Mouse (Mus musculus): Measurements from ENCODE around the gene Dkkl1. TPM values are rescaled to one million over a fixed set of nuclear protein-coding genes. Genes with fewer than 3 reads are reported as not detected.

Dkkl1 gene
- polyA plus RNA-seq, 1 experiment from 2014 or later = 1.5 TPM

DNA sequence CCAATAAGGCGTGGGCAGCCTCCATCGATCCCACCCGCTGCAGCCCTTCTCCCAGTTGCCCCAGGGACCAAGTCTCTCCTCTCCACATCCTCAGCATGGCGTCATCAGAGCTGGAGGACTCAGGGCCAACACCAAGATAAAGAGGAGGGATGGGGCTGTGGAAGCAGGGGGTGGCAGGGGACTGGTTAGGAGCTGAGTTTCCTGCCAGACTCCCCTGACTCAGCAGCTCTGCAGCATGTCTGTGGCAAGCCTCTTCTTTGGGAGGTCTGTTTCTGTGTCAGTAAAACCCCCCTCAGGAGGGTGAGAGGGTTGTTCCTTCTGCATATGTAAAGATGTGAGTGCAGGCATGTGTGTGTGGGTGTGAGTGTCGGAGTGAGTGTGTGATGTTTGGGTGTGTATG lies 15.0 kb downstream of the Dkkl1 start:
- H3K9ac ChIP-seq (ENCODE audit: low read depth, low read length) = no peak overlapping the region
- no peaks in the 10 kb centered on the region for H3K36me3 ChIP-seq (ENCODE audit: control insufficient read depth, insufficient read depth)
- H3K4me1 ChIP-seq (ENCODE audit: control insufficient read depth, low read depth, low read length) = no peaks in the 10 kb centered on the region
- no peaks in the 10 kb centered on the region; the same call in 1 of the 2 replicates for H3K27me3 ChIP-seq (ENCODE audit: control insufficient read depth, insufficient read depth, low read depth, low read length)
- 49% methylated on average over 5 of the region's 5 CpGs for WGBS (ENCODE audit: insufficient replicate concordance)
- H3K9me3 ChIP-seq (replicated peaks; ENCODE audit: control insufficient read depth, low read length) = no peaks in the 10 kb centered on the region
- no peak overlapping the region for H3K4me2 ChIP-seq (ENCODE audit: low read depth, low read length)
- no peak overlapping the region for H3K27ac ChIP-seq (ENCODE audit: low read length)
- no peak overlapping the region for H3K4me3 ChIP-seq (ENCODE audit: low read depth, low read length)
- no peak for ATAC-seq (ENCODE audit: low read depth)

DNA sequence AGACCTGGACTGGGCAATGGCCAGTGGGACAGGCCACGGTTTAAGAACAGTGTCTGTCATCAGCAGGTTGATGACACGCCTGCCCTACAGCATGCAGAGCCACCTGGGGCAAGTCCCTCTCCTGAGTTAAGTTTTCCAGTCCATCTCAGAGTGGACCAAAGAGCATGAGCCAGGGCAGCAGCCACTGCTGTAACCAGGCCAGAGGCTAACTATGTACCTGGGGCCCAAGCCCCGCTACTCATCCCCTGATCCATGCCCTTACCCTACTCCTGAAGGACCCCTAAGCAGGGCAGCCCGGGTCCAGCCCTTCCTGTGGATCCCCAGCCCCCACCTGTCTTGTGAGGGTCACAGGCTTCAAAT lies 15.8 kb downstream of the Dkkl1 start:
- no peak for ATAC-seq (ENCODE audit: low read depth)
- H3K9me3 ChIP-seq (replicated peaks; ENCODE audit: control insufficient read depth, low read length) = no peaks in the 10 kb centered on the region
- no peak overlapping the region for H3K4me2 ChIP-seq (ENCODE audit: low read depth, low read length)
- no peak overlapping the region for H3K9ac ChIP-seq (ENCODE audit: low read depth, low read length)
- peaks cover 4% of the 10 kb centered on the region; the same call in 1 of the 2 replicates for H3K27me3 ChIP-seq (ENCODE audit: control insufficient read depth, insufficient read depth, low read depth, low read length)
- H3K27ac ChIP-seq (ENCODE audit: low read length) = no peak overlapping the region
- H3K36me3 ChIP-seq (ENCODE audit: control insufficient read depth, insufficient read depth) = no peaks in the 10 kb centered on the region
- WGBS (ENCODE audit: insufficient replicate concordance) = 50% methylated on average over 4 of the region's 4 CpGs
- H3K4me3 ChIP-seq (ENCODE audit: low read depth, low read length) = no peak overlapping the region
- H3K4me1 ChIP-seq (ENCODE audit: control insufficient read depth, low read depth, low read length) = no peaks in the 10 kb centered on the region

- peaks cover 7% of the 10 kb centered on the region; the same call in 1 of the 2 replicates for H3K27me3 ChIP-seq (ENCODE audit: control insufficient read depth, insufficient read depth, low read depth, low read length)
- no peaks in the 10 kb centered on the region for H3K9me3 ChIP-seq (replicated peaks; ENCODE audit: control insufficient read depth, low read length)
- H3K36me3 ChIP-seq (ENCODE audit: control insufficient read depth, insufficient read depth) = no peaks in the 10 kb centered on the region
- H3K4me3 ChIP-seq (ENCODE audit: low read depth, low read length) = no peak overlapping the region
- H3K4me2 ChIP-seq (ENCODE audit: low read depth, low read length) = no peak overlapping the region
- no peak overlapping the region for H3K9ac ChIP-seq (ENCODE audit: low read depth, low read length)
- no peak overlapping the region for H3K27ac ChIP-seq (ENCODE audit: low read length)
- no peak for ATAC-seq (ENCODE audit: low read depth)
- 54% methylated on average over 13 of the region's 13 CpGs for WGBS (ENCODE audit: insufficient replicate concordance)
- H3K4me1 ChIP-seq (ENCODE audit: control insufficient read depth, low read depth, low read length) = no peaks in the 10 kb centered on the region
Observed at GRCm38 (mm10) chr7:45195341-45196175, 16.4 kb downstream of the Dkkl1 start.

GRCm38 (mm10) chr7:45193871-45194785 lies 17.8 kb downstream of the Dkkl1 start:
- Histone ChIP-seq H3K4me3 (ENCODE audit: low read depth, low read length) (no peak overlapping the region), H3K4me1 (ENCODE audit: control insufficient read depth, low read depth, low read length) (no peaks in the 10 kb centered on the region), H3K36me3 (ENCODE audit: control insufficient read depth, insufficient read depth) (no peaks in the 10 kb centered on the region), H3K9ac (ENCODE audit: low read depth, low read length) (no peak overlapping the region), H3K27ac (ENCODE audit: low read length) (no peak overlapping the region), H3K27me3 (ENCODE audit: control insufficient read depth, insufficient read depth, low read depth, low read length) (peaks cover 13% of the 10 kb centered on the region), H3K4me2 (ENCODE audit: low read depth, low read length) (no peak overlapping the region), H3K9me3 (replicated peaks; ENCODE audit: control insufficient read depth, low read length) (no peaks in the 10 kb centered on the region)
- no peak for ATAC-seq (ENCODE audit: low read depth)
- WGBS (ENCODE audit: insufficient replicate concordance) = 61% methylated on average over 17 of the region's 17 CpGs

DNA sequence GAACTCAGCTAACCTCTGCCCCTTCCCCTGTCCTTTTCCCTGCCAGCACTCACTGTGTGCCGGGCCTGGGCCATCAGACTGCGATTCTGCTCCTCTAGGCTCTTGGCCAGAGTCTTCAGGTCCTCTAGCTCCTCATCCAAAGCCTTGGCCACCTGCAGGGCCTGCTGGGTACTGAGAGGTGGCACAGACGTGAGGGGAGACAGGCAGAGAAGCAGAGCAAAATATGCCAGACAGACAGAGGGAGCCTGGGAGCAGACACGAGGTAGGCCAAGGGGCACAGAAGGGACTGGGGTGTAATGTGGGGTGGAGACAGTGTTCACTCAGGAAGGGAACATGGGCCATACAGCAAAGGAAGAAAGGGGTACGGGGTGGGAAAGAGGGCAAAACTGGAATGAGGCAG lies 18.5 kb downstream of the Dkkl1 start:
- Histone ChIP-seq H3K27ac (ENCODE audit: low read length) (no peak overlapping the region), H3K4me2 (ENCODE audit: low read depth, low read length) (no peak overlapping the region), H3K4me1 (ENCODE audit: control insufficient read depth, low read depth, low read length) (no peaks in the 10 kb centered on the region), H3K4me3 (ENCODE audit: low read depth, low read length) (no peak overlapping the region), H3K36me3 (ENCODE audit: control insufficient read depth, insufficient read depth) (no peaks in the 10 kb centered on the region), H3K27me3 (ENCODE audit: control insufficient read depth, insufficient read depth, low read depth, low read length) (peaks cover 14% of the 10 kb centered on the region), H3K9ac (ENCODE audit: low read depth, low read length) (no peak overlapping the region), H3K9me3 (replicated peaks; ENCODE audit: control insufficient read depth, low read length) (no peaks in the 10 kb centered on the region)
- ATAC-seq (ENCODE audit: low read depth) = no peak
- WGBS (ENCODE audit: insufficient replicate concordance) = 52% methylated on average over 5 of the region's 5 CpGs

GRCm38 (mm10) chr7:45192585-45193310 lies 19.2 kb downstream of the Dkkl1 start:
- Histone ChIP-seq H3K27ac (ENCODE audit: low read length) (no peak overlapping the region), H3K9ac (ENCODE audit: low read depth, low read length) (no peak overlapping the region), H3K4me3 (ENCODE audit: low read depth, low read length) (no peak overlapping the region), H3K27me3 (ENCODE audit: control insufficient read depth, insufficient read depth, low read depth, low read length) (peaks cover 14% of the 10 kb centered on the region), H3K4me1 (ENCODE audit: control insufficient read depth, low read depth, low read length) (no peaks in the 10 kb centered on the region), H3K36me3 (ENCODE audit: control insufficient read depth, insufficient read depth) (no peaks in the 10 kb centered on the region), H3K4me2 (ENCODE audit: low read depth, low read length) (no peak overlapping the region), H3K9me3 (replicated peaks; ENCODE audit: control insufficient read depth, low read length) (no peaks in the 10 kb centered on the region)
- ATAC-seq (ENCODE audit: low read depth) = no peak
- 59% methylated on average over 7 of the region's 7 CpGs for WGBS (ENCODE audit: insufficient replicate concordance)

DNA sequence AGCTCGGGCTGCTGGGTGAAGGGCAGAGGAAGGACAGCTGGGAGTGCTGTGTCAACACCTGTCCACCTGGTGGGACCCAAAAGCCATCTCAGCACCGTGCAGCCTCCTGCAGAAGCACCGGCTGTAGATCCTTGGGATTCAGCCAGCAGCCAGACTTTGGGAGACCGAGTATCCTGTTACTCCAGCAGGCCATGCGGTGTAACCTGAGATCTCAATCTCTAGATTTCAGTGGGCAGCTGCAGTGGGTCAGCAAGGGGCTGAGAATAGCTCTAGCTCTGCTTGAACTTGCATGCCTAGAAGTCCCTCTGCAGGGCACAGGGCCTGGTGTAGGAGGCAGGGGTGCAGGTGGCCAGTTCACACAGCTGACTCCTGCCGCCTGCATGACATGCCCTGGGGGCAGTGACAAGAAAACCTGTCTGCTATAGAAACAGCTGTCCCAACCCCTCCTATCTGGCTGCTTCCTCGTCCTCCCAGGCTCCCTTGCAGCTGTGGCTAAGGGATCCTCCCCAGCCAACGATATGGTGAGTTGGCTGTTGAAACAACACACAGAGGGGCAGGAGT lies 20.1 kb downstream of the Dkkl1 start:
- H3K9ac ChIP-seq (ENCODE audit: low read depth, low read length) = no peak overlapping the region
- WGBS (ENCODE audit: insufficient replicate concordance) = 16% methylated on average over 8 of the region's 8 CpGs
- no peak overlapping the region for H3K4me2 ChIP-seq (ENCODE audit: low read depth, low read length)
- H3K4me1 ChIP-seq (ENCODE audit: control insufficient read depth, low read depth, low read length) = no peaks in the 10 kb centered on the region
- peaks cover 19% of the 10 kb centered on the region for H3K27me3 ChIP-seq (ENCODE audit: control insufficient read depth, insufficient read depth, low read depth, low read length)
- ATAC-seq (ENCODE audit: low read depth) = no peak
- H3K9me3 ChIP-seq (replicated peaks; ENCODE audit: control insufficient read depth, low read length) = no peaks in the 10 kb centered on the region
- H3K4me3 ChIP-seq (ENCODE audit: low read depth, low read length) = no peak overlapping the region
- no peaks in the 10 kb centered on the region for H3K36me3 ChIP-seq (ENCODE audit: control insufficient read depth, insufficient read depth)
- no peak overlapping the region for H3K27ac ChIP-seq (ENCODE audit: low read length)

GRCm38 (mm10) chr7:45191161-45191560 lies 20.8 kb downstream of the Dkkl1 start:
- Histone ChIP-seq H3K36me3 (ENCODE audit: control insufficient read depth, insufficient read depth) (no peaks in the 10 kb centered on the region), H3K9ac (ENCODE audit: low read depth, low read length) (no peak overlapping the region), H3K4me1 (ENCODE audit: control insufficient read depth, low read depth, low read length) (no peaks in the 10 kb centered on the region), H3K4me2 (ENCODE audit: low read depth, low read length) (no peak overlapping the region), H3K27ac (ENCODE audit: low read length) (no peak overlapping the region), H3K27me3 (ENCODE audit: control insufficient read depth, insufficient read depth, low read depth, low read length) (peaks cover 25% of the 10 kb centered on the region), H3K9me3 (replicated peaks; ENCODE audit: control insufficient read depth, low read length) (no peaks in the 10 kb centered on the region), H3K4me3 (ENCODE audit: low read depth, low read length) (no peak overlapping the region)
- WGBS (ENCODE audit: insufficient replicate concordance) = 52% methylated on average over 2 of the region's 2 CpGs
- no peak for ATAC-seq (ENCODE audit: low read depth)
